Mouse (Mus musculus): Measurements from ENCODE around the gene Shc2. TPM values are rescaled to one million over a fixed set of nuclear protein-coding genes. Genes with fewer than 3 reads are reported as not detected.
A peak's percentile ranks its signal among the peaks of the same experiment; 100 is the strongest.

Shc2 gene
- polyA plus RNA-seq, 1 experiment, result not detected

DNA sequence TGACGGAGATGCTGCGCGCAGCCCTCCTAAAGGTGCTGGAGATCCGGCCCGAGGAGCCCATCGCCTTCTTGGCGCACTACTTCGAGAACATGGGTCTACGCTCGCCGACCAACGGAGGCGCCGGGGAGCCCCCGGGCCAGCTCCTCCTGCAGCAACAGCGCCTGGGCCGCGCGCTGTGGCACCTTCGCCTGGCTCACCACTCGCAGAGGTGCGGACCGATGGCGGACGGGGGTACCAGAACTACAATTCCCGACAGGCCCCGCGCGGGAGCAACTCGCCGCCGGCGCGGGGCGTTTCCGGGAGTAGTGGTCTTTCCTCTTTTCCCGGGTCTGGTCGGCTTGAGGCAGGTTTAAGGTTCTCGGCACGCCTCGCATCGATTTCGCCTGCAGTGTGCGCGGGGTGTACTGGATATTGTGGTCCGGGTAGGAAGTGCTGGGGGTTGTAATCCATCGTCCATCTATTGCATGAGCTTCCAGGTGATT is 31.9 kb upstream of the Shc2 start:
- peaks cover 20% of the 10 kb centered on the region for H3K4me1 ChIP-seq (ENCODE audit: control insufficient read depth, insufficient read depth, low read length)
- peak overlapping the region; percentile 100 for H3K27ac ChIP-seq (ENCODE audit: insufficient read depth, low read depth, low read length)
- under 1% methylated on average over 47 of the region's 47 CpGs for WGBS
- H3K4me3 ChIP-seq (ENCODE audit: insufficient read depth, low read depth, low read length), result peak overlapping the region; percentile 65
- TF ChIP-seq CTCF (IDR thresholded peaks at IDR 0.05; ENCODE audit: insufficient read depth, low read depth, low read length) (no peak), POLR2A (IDR thresholded peaks at IDR 0.05; ENCODE audit: insufficient read depth, low read depth, low read length) (peak; percentile 26; the same call in 1 of the 2 replicates)

DNA sequence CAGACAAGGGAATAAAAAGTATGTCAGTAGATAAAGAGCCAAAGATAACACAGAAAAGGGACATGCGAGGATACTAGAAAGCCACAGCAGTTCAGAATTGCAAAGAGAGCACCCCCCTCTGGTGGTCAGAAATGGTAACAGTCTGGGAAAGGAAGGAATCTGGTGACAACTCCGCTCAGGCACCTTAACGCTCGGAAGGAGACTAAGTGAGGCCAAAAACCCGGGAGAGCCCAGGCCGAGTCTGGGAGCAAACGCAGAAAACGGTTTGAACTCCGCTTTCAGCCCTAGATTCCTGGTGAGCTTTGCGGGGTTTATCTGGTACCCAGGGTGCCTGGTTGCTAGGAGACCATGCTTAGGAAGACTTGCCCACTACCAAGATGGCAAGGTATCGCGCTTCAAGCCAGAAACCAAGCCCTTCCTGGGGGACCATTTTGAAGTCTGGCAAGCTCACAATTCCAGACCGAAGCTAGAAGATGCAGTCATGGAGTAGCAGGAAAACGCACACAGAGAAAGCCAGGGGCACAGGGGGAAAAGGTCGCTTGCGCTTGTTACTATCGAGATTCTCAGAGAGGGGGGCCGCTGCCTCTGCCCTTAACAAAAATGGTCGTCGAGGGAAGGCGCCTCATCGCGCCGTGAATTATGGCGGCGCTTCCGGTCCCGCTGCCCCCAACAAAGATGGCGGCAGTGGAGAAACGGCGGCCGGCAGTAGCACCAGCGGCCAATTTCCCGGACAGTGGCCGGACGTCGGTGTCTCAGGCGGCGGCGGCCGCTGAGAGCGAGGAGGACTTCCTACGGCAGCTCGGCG is 31.3 kb upstream of the Shc2 start, which contains the start of gene Tpgs1:
Gene Tpgs1 (plus strand): TSS at position 599 of the 805 bp plus-strand sequence.
- peak within 1 kb of the TSS; percentile 100 for H3K27ac ChIP-seq (ENCODE audit: insufficient read depth, low read depth, low read length)
- peaks cover 24% of the 10 kb centered on the region for H3K4me1 ChIP-seq (ENCODE audit: control insufficient read depth, insufficient read depth, low read length)
- peak within 1 kb of the TSS; percentile 65 for H3K4me3 ChIP-seq (ENCODE audit: insufficient read depth, low read depth, low read length)
- WGBS, result 0% methylated on average over 45 of the region's 45 CpGs
- TF ChIP-seq POLR2A (IDR thresholded peaks at IDR 0.05; ENCODE audit: insufficient read depth, low read depth, low read length) (no peak), CTCF (IDR thresholded peaks at IDR 0.05; ENCODE audit: insufficient read depth, low read depth, low read length) (peak; percentile 81)

DNA sequence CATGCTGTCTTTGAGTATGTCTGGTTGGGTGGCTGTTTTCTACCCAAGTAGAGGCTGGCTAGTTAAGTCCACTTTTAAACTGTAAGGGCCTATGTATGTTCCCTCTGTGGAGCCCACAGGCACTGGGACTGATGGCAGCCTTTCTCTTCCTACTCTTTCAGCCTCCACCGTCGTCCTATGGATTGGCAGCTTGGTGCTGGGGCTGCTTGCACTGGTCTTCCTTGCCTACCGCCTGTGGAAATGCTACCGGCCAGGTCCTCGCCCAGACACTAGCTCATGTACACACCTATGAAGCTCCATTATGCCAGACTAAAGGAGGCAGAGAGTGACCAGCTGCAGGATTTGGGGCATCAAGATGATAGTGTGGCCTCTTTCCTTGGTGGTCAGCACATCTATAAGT is 30.4 kb upstream of the Shc2 start:
- TF ChIP-seq CTCF (IDR thresholded peaks at IDR 0.05; ENCODE audit: insufficient read depth, low read depth, low read length) (no peak), POLR2A (IDR thresholded peaks at IDR 0.05; ENCODE audit: insufficient read depth, low read depth, low read length) (no peak)
- Histone ChIP-seq H3K4me3 (ENCODE audit: insufficient read depth, low read depth, low read length) (no peak overlapping the region), H3K27ac (ENCODE audit: insufficient read depth, low read depth, low read length) (peak overlapping the region; percentile 100), H3K4me1 (ENCODE audit: control insufficient read depth, insufficient read depth, low read length) (peaks cover 24% of the 10 kb centered on the region)
- WGBS, result 74% methylated on average over 5 of the region's 5 CpGs

DNA sequence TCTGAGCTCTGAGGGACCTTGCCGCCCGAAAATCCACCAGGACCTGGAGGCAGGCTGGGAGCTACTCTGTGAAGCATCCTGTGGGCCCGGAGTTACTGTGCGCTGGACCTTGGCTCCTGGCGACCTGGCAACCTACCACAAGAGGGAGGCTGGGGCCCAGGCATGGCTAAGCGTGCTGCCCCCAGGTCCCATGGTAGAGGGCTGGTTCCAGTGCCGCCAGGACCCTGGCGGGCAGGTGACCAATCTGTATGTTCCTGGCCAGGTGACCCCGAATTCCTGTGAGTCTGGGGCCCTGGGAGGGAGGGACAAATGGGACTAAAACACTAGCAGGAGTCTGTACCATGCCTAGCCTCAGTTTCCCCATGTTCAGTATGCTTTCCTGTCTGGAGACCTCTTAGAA is 28.8 kb upstream of the Shc2 start:
- H3K4me3 ChIP-seq (ENCODE audit: insufficient read depth, low read depth, low read length), result no peak overlapping the region
- 75% methylated on average over 9 of the region's 9 CpGs for WGBS
- H3K27ac ChIP-seq (ENCODE audit: insufficient read depth, low read depth, low read length), result no peak overlapping the region
- H3K4me1 ChIP-seq (ENCODE audit: control insufficient read depth, insufficient read depth, low read length), result peaks cover 19% of the 10 kb centered on the region
- TF ChIP-seq CTCF (IDR thresholded peaks at IDR 0.05; ENCODE audit: insufficient read depth, low read depth, low read length), result no peak
- TF ChIP-seq POLR2A (IDR thresholded peaks at IDR 0.05; ENCODE audit: insufficient read depth, low read depth, low read length), result no peak

DNA sequence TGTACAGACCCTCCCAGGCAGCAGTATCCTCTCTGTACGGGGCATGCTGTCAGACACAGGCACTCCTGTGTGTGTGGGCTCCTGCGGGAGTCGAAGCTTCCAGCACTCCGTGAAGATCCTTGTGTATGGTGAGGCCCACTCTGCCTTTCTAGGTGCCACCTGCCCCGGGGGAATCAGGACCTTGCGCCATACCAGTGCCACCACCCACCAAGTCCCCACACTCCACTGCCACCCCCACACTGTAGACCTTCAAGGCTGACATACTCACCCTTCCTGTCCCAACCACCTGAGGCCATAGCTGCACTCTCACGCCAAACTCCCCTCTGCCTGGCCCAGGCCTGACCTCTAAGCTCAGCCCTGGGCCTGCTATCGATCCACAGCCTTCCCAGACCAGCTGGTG is 27.3 kb upstream of the Shc2 start:
- 88% methylated on average over 8 of the region's 8 CpGs for WGBS
- TF ChIP-seq POLR2A (IDR thresholded peaks at IDR 0.05; ENCODE audit: insufficient read depth, low read depth, low read length) (no peak), CTCF (IDR thresholded peaks at IDR 0.05; ENCODE audit: insufficient read depth, low read depth, low read length) (no peak)
- peaks cover 9% of the 10 kb centered on the region for H3K4me1 ChIP-seq (ENCODE audit: control insufficient read depth, insufficient read depth, low read length)
- no peak overlapping the region for H3K27ac ChIP-seq (ENCODE audit: insufficient read depth, low read depth, low read length)
- H3K4me3 ChIP-seq (ENCODE audit: insufficient read depth, low read depth, low read length), result no peak overlapping the region

DNA sequence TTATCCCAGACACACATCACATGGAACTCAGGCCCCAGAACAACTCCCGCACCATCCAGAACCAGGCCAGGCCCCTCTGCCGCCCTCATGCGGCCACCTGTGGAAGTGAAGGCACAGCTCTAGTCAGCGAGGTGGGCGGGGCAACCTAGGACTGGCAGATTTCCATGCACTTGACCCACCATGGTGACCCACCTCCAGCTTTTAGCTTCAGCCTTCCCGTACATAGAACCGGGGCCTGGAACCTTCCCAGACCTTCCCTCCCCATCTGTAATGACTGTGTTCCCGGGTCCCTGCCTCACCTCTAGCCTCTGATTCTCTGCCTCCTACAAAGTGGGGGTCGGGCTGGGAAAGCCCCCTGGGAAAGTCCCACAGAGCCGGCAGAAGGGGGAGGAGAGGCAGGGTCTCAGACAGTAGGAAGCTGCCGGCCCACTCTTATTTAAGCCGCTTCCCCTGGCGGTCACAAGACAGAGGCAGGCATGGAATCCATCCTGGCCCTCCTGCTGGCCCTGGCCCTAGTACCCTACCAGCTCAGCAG is 26.5 kb upstream of the Shc2 start, which contains the start of gene Madcam1:
Gene Madcam1 (plus strand): TSS at position 429 of the 535 bp plus-strand sequence.
- TF ChIP-seq CTCF (IDR thresholded peaks at IDR 0.05; ENCODE audit: insufficient read depth, low read depth, low read length), result peak; percentile 84
- TF ChIP-seq POLR2A (IDR thresholded peaks at IDR 0.05; ENCODE audit: insufficient read depth, low read depth, low read length), result no peak
- H3K4me3 ChIP-seq (ENCODE audit: insufficient read depth, low read depth, low read length), result no peak within 1 kb of the TSS
- H3K4me1 ChIP-seq (ENCODE audit: control insufficient read depth, insufficient read depth, low read length), result peaks cover 8% of the 10 kb centered on the region
- no peak within 1 kb of the TSS for H3K27ac ChIP-seq (ENCODE audit: insufficient read depth, low read depth, low read length)
- WGBS, result 12% methylated on average over 13 of the region's 13 CpGs

DNA sequence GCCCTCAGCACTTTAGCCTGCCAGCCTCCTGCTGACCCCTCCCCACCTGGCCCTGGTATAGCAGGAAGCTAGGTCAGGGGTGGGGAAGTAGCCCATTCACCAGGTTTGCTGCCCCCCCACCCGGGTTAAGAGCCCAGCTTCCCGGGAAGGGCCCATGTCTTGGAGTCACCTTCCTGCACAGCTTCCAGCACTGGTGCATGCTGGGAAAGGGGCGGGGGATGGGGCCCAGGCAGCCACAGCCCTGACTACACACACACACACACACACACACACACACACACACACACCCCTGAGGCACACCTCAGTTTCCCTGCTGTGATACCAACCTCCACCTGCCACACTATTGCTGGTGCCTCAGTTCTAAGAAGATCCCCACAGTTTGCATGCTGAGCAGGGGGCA is 24.1 kb upstream of the Shc2 start:
- H3K4me3 ChIP-seq (ENCODE audit: insufficient read depth, low read depth, low read length), result no peak overlapping the region
- 62% methylated on average over 3 of the region's 3 CpGs for WGBS
- no peak overlapping the region for H3K27ac ChIP-seq (ENCODE audit: insufficient read depth, low read depth, low read length)
- TF ChIP-seq CTCF (IDR thresholded peaks at IDR 0.05; ENCODE audit: insufficient read depth, low read depth, low read length) (no peak), POLR2A (IDR thresholded peaks at IDR 0.05; ENCODE audit: insufficient read depth, low read depth, low read length) (no peak)
- H3K4me1 ChIP-seq (ENCODE audit: control insufficient read depth, insufficient read depth, low read length), result peaks cover 5% of the 10 kb centered on the region; the same call in 1 of the 2 replicates

DNA sequence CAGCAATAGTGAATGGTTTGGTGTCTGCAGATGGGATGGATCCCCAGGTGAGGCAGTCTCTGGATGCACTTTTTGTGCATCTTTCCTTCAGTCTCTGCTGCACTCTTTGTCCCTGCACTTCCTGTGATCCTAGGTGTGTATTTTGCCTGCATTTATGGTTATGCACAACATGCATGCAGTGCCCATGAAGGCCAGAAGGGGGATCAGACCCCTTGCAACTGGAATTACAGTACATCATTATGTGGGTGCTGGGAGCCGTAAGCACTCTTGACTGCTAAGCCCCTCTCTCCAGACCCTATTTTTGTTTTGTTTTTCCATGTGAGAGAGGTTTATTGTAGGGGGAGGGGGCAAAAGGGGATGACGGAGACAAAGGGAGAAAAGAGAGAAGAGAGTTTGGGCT is 22.6 kb upstream of the Shc2 start:
- H3K4me3 ChIP-seq (ENCODE audit: insufficient read depth, low read depth, low read length), result no peak overlapping the region
- TF ChIP-seq POLR2A (IDR thresholded peaks at IDR 0.05; ENCODE audit: insufficient read depth, low read depth, low read length) (no peak), CTCF (IDR thresholded peaks at IDR 0.05; ENCODE audit: insufficient read depth, low read depth, low read length) (no peak)
- no peak overlapping the region for H3K27ac ChIP-seq (ENCODE audit: insufficient read depth, low read depth, low read length)
- 62% methylated on average over 2 of the region's 2 CpGs for WGBS
- peaks cover 11% of the 10 kb centered on the region for H3K4me1 ChIP-seq (ENCODE audit: control insufficient read depth, insufficient read depth, low read length)

DNA sequence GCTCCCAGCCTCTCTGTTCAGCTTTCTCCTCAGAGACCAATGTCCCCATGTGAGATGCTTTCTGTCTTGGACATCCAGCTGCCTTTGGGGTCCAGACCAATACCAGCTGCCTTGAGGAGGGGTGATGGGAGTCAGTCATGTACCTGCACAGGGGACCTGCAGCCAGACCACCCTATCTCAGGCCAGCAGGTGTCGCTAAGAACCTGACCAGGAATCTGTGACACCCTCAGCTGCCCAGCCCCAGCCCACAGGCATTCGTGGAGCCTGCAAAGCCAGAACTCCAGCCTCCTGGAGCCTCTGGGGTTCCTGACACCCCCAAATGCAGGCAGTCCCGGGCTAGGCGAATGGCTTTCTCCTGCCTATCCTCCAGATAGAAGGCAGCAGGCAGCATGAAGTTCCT is 21.1 kb upstream of the Shc2 start:
- H3K4me3 ChIP-seq (ENCODE audit: insufficient read depth, low read depth, low read length), result no peak overlapping the region
- WGBS, result 32% methylated on average over 4 of the region's 4 CpGs
- TF ChIP-seq POLR2A (IDR thresholded peaks at IDR 0.05; ENCODE audit: insufficient read depth, low read depth, low read length) (no peak), CTCF (IDR thresholded peaks at IDR 0.05; ENCODE audit: insufficient read depth, low read depth, low read length) (no peak)
- peaks cover 11% of the 10 kb centered on the region for H3K4me1 ChIP-seq (ENCODE audit: control insufficient read depth, insufficient read depth, low read length)
- no peak overlapping the region for H3K27ac ChIP-seq (ENCODE audit: insufficient read depth, low read depth, low read length)
